Mouse (Mus musculus) bone marrow macrophage, adult 2 months (primary cell): ENCODE measurements around the gene Glul. TPM values are rescaled to one million over a fixed set of nuclear protein-coding genes. Genes with fewer than 3 reads are reported as not detected.

ENCODE experiments used
- H3K27ac ChIP-seq: 2 replicates; pipeline ENCODE4 v1.5.1; 2012; ENCODE audit warnings: low read depth, low read length; ENCODE audit not compliant: insufficient read depth
- H3K4me1 ChIP-seq: 2 replicates; pipeline ENCODE4 v1.6.1; 2012; ENCODE audit warnings: low read length; ENCODE audit not compliant: control insufficient read depth, insufficient read depth
- H3K4me3 ChIP-seq: 2 replicates; pipeline ENCODE4 v1.5.1; 2012; ENCODE audit warnings: mild to moderate bottlenecking, low read length, moderate library complexity; ENCODE audit not compliant: insufficient read depth
- CTCF ChIP-seq: IDR thresholded peaks from 2 replicates; pipeline ENCODE4 v1.5.1; 2012; ENCODE audit warnings: low read depth, mild to moderate bottlenecking, low read length, moderate library complexity
- POLR2A ChIP-seq: IDR thresholded peaks from 2 replicates; pipeline ENCODE4 v1.6.1; 2012; ENCODE audit warnings: mild to moderate bottlenecking, low read depth, low read length, borderline replicate concordance
- polyA plus RNA-seq: library from polyadenylated mRNA; stranded (reverse); fragments of >200 nt; gene quantifications from 2 replicates; pipeline ENCODE4 v1.2.4, GENCODE M21; 2012; ENCODE audit not compliant: missing spikeins, insufficient read depth, insufficient read length

The Glul gene
- polyA plus RNA-seq, 1 experiment: 292 TPM

GRCm38 (mm10) chr1:153909213-153909962, 9.6 kb downstream of the Glul start:
- Histone ChIP-seq H3K4me1 (peaks cover 23% of the 10 kb centered on the region), H3K4me3 (no peak overlapping the region), H3K27ac (peak overlapping the region; percentile 54)
- TF ChIP-seq POLR2A: no peak
- no peak for TF ChIP-seq CTCF

GRCm38 (mm10) chr1:153909963-153910291, 10.2 kb downstream of the Glul start:
- H3K4me1 ChIP-seq: peaks cover 27% of the 10 kb centered on the region
- no peak overlapping the region for H3K4me3 ChIP-seq
- TF ChIP-seq POLR2A (no peak), CTCF (no peak)
- peak overlapping the region; percentile 54 for H3K27ac ChIP-seq

- TF ChIP-seq POLR2A: no peak
- Histone ChIP-seq H3K27ac (peak overlapping the region; percentile 66), H3K4me3 (no peak overlapping the region), H3K4me1 (peaks cover 27% of the 10 kb centered on the region)
These were observed 10.7 kb downstream of the Glul start for GRCm38 (mm10) chr1:153910423-153910822.

- Histone ChIP-seq H3K4me3 (no peak overlapping the region), H3K27ac (no peak overlapping the region), H3K4me1 (peaks cover 27% of the 10 kb centered on the region)
- TF ChIP-seq POLR2A (no peak), CTCF (no peak)
These were observed 11.6 kb downstream of the Glul start for GRCm38 (mm10) chr1:153911276-153911795.

GRCm38 (mm10) chr1:153913869-153914268, 14.1 kb downstream of the Glul start:
- TF ChIP-seq POLR2A: no peak
- TF ChIP-seq CTCF: no peak
- Histone ChIP-seq H3K4me1 (peaks cover 33% of the 10 kb centered on the region), H3K27ac (peak overlapping the region; percentile 83), H3K4me3 (no peak overlapping the region)

- H3K27ac ChIP-seq: no peak overlapping the region
- H3K4me3 ChIP-seq: no peak overlapping the region
- TF ChIP-seq POLR2A (no peak), CTCF (no peak)
- peaks cover 29% of the 10 kb centered on the region for H3K4me1 ChIP-seq
These were observed 18.9 kb downstream of the Glul start for GRCm38 (mm10) chr1:153918521-153919206.

- TF ChIP-seq POLR2A (no peak), CTCF (no peak)
- no peak overlapping the region for H3K27ac ChIP-seq
- H3K4me1 ChIP-seq: peaks cover 20% of the 10 kb centered on the region
- H3K4me3 ChIP-seq: no peak overlapping the region
These were observed 21.9 kb downstream of the Glul start for GRCm38 (mm10) chr1:153921642-153922041.

GRCm38 (mm10) chr1:153922571-153923021, 22.9 kb downstream of the Glul start:
- H3K4me1 ChIP-seq: peaks cover 20% of the 10 kb centered on the region
- H3K27ac ChIP-seq: no peak overlapping the region
- H3K4me3 ChIP-seq: no peak overlapping the region
- TF ChIP-seq POLR2A (no peak), CTCF (no peak)

GRCm38 (mm10) chr1:153924395-153925385, 24.9 kb downstream of the Glul start:
- Histone ChIP-seq H3K4me1 (peaks cover 11% of the 10 kb centered on the region), H3K4me3 (no peak overlapping the region), H3K27ac (no peak overlapping the region)
- TF ChIP-seq CTCF (no peak), POLR2A (no peak)

- TF ChIP-seq CTCF: no peak
- no peak for TF ChIP-seq POLR2A
- Histone ChIP-seq H3K4me3 (no peak overlapping the region), H3K4me1 (no peaks in the 10 kb centered on the region), H3K27ac (no peak overlapping the region)
These were observed 30.7 kb downstream of the Glul start for GRCm38 (mm10) chr1:153930431-153930830.
